Mouse (Mus musculus): Measurements from ENCODE around the gene Slc7a1. TPM values are rescaled to one million over a fixed set of nuclear protein-coding genes. Genes with fewer than 3 reads are reported as not detected.

The Slc7a1 gene
- total and polyA plus RNA-seq, 3 experiments = 20.5 to 78.3 (median 69.5) TPM

GRCm38 (mm10) chr5:148402641-148403040, 2.9 kb upstream of the Slc7a1 start:
- Histone ChIP-seq H3K79me2 (replicated peaks; ENCODE audit: control insufficient read depth, extremely low read depth, insufficient read depth, poor library complexity, severe bottlenecking) (peaks cover 15% of the 10 kb centered on the region), H3K9me3 (replicated peaks; ENCODE audit: low read length) (peaks cover 11% of the 10 kb centered on the region), H3K36me3 (replicated peaks in 1 of 2; ENCODE audit: control insufficient read depth in 1 of 2, insufficient read depth in 1 of 2, low read length in 1 of 2) (peaks cover 0 to 3% of the 10 kb centered on the region in 2 experiments), H3K9ac (ENCODE audit: insufficient read depth, low read depth) (no peak overlapping the region), H3K27ac (ENCODE audit: insufficient read depth, low read depth) (no peak overlapping the region), H3K27me3 (replicated peaks) (no peaks in the 10 kb centered on the region), H3K4me2 (ENCODE audit: insufficient read depth, low read depth, poor library complexity, severe bottlenecking) (no peak overlapping the region), H3K4me1 (ENCODE audit: control insufficient read depth in 1 of 2, insufficient read depth in 2 of 2) (no peaks in the 10 kb centered on the region), H3K4me3 (replicated peaks in 1 of 3; ENCODE audit: low read depth in 2 of 3, low read length in 2 of 3, poor library complexity in 1 of 3) (no peak overlapping the region)
- DNase-seq (ENCODE audit: extremely low read depth) = no peak
- in situ Hi-C loops (cut with MboI; ENCODE audit: low pct_ligation_motif_present, low pct_unique_long_range_greater_than_20kb, low sequenced_read_pairs) = no loop called here
- dilution Hi-C loops (cut with MboI; ENCODE audit: extremely low pct_ligation_motif_present, extremely low pct_unique_long_range_greater_than_20kb, low sequenced_read_pairs) = no loop called here
- TF ChIP-seq UBTF (IDR thresholded peaks at IDR 0.05; ENCODE audit: low read depth, low read length) (no peak), MAZ (IDR thresholded peaks at IDR 0.05; ENCODE audit: low read depth, low read length) (no peak), BHLHE40 (IDR thresholded peaks at IDR 0.05; ENCODE audit: low read depth, low read length) (no peak)

GRCm38 (mm10) chr5:148398766-148399659, 691 bp downstream of the Slc7a1 start:
- Histone ChIP-seq H3K79me2 (replicated peaks; ENCODE audit: control insufficient read depth, extremely low read depth, insufficient read depth, poor library complexity, severe bottlenecking) (peaks cover 51% of the 10 kb centered on the region), H3K36me3 (replicated peaks in 1 of 2; ENCODE audit: control insufficient read depth in 1 of 2, insufficient read depth in 1 of 2, low read length in 1 of 2) (peaks cover 23 to 37% of the 10 kb centered on the region in 2 experiments), H3K4me1 (ENCODE audit: control insufficient read depth in 1 of 2, insufficient read depth in 2 of 2) (peaks cover 14 to 31% of the 10 kb centered on the region in 2 experiments), H3K27ac (ENCODE audit: insufficient read depth, low read depth) (peak overlapping the region; percentile 96), H3K27me3 (replicated peaks) (no peaks in the 10 kb centered on the region), H3K4me2 (ENCODE audit: insufficient read depth, low read depth, poor library complexity, severe bottlenecking) (peak overlapping the region; percentile 94; the same call in 1 of the 2 replicates), H3K9me3 (replicated peaks; ENCODE audit: low read length) (peaks cover 6% of the 10 kb centered on the region), H3K4me3 (replicated peaks in 1 of 3; ENCODE audit: low read depth in 2 of 3, low read length in 2 of 3, poor library complexity in 1 of 3) (peak overlapping the region; percentile 69 to 99 (median 98)), H3K9ac (ENCODE audit: insufficient read depth, low read depth) (peak overlapping the region; percentile 98)
- in situ Hi-C loops (cut with MboI; ENCODE audit: low pct_ligation_motif_present, low pct_unique_long_range_greater_than_20kb, low sequenced_read_pairs) (no loop called here), dilution Hi-C loops (cut with MboI; ENCODE audit: extremely low pct_ligation_motif_present, extremely low pct_unique_long_range_greater_than_20kb, low sequenced_read_pairs) (no loop called here)
- peak; percentile 49 for DNase-seq (ENCODE audit: extremely low read depth)
- no peak for TF ChIP-seq MAFK (IDR thresholded peaks at IDR 0.05; ENCODE audit: insufficient replicate concordance, low read length)
- no peak for TF ChIP-seq ZC3H11A (IDR thresholded peaks at IDR 0.05; ENCODE audit: low read depth, low read length)
- no peak; the same call in 1 of the 2 replicates for TF ChIP-seq HCFC1 (IDR thresholded peaks at IDR 0.05; ENCODE audit: low read depth, low read length)
- peak; percentile 51; the same call in 1 of the 2 replicates for TF ChIP-seq ELF1 (IDR thresholded peaks at IDR 0.05; ENCODE audit: low read depth, low read length)
- TF ChIP-seq ZNF384 (IDR thresholded peaks at IDR 0.05; ENCODE audit: low read depth, low read length) = no peak
- TF ChIP-seq TCF12 (IDR thresholded peaks at IDR 0.05; ENCODE audit: low read depth, low read length) = no peak
- TF ChIP-seq USF1 (IDR thresholded peaks at IDR 0.05; ENCODE audit: low read depth, low read length) = no peak
- no peak for TF ChIP-seq EP300 (IDR thresholded peaks at IDR 0.05; ENCODE audit: low read length)
- no peak for TF ChIP-seq ZKSCAN1 (IDR thresholded peaks at IDR 0.05; ENCODE audit: borderline replicate concordance, low read depth, low read length)
- no peak for TF ChIP-seq RCOR1 (conservative IDR thresholded peaks at IDR 0.05; ENCODE audit: low read depth, low read length)
- no peak for TF ChIP-seq SMC3 (IDR thresholded peaks at IDR 0.05; ENCODE audit: low read depth, low read length)
- TF ChIP-seq MEF2A (IDR thresholded peaks at IDR 0.05; ENCODE audit: borderline replicate concordance, low read depth, low read length) = no peak
- TF ChIP-seq CHD1 (IDR thresholded peaks at IDR 0.05; ENCODE audit: low read depth, low read length) = no peak
- TF ChIP-seq E2F4 (IDR thresholded peaks at IDR 0.05; ENCODE audit: insufficient replicate concordance, low read depth, low read length) = no peak
- no peak for TF ChIP-seq RAD21 (IDR thresholded peaks at IDR 0.05; ENCODE audit: low read depth, low read length)
- peak; percentile 83 for TF ChIP-seq MAX (IDR thresholded peaks at IDR 0.05; ENCODE audit: low read length)
- 0 out of 2 replicates have a peak, but pooled peaks have one; percentile 15 for TF ChIP-seq NRF1 (IDR thresholded peaks at IDR 0.05; ENCODE audit: low read depth, low read length)
- peak; percentile 61 for TF ChIP-seq MYC (IDR thresholded peaks at IDR 0.05; ENCODE audit: low read depth, low read length)
- no peak for TF ChIP-seq GABPA (IDR thresholded peaks at IDR 0.05; ENCODE audit: insufficient replicate concordance, low read depth, low read length)
- no peak for TF ChIP-seq MAZ (IDR thresholded peaks at IDR 0.05; ENCODE audit: low read depth, low read length)
- TF ChIP-seq NELFE (IDR thresholded peaks at IDR 0.05; ENCODE audit: low read depth, low read length) = no peak
- no peak for TF ChIP-seq PAX5 (IDR thresholded peaks at IDR 0.05; ENCODE audit: low read length)
- no peak for TF ChIP-seq CTCF (conservative IDR thresholded peaks at IDR 0.05 in 1 of 2, IDR thresholded peaks at IDR 0.05 in 1 of 2; ENCODE audit: low read depth in 2 of 2, low read length in 2 of 2)
- TF ChIP-seq IRF4 (IDR thresholded peaks at IDR 0.05; ENCODE audit: low read depth, low read length) = 0 out of 2 replicates have a peak, but pooled peaks have one; percentile 1
- TF ChIP-seq SIN3A (IDR thresholded peaks at IDR 0.05; ENCODE audit: low read length) = peak; percentile 49; the same call in 1 of the 2 replicates
- peak; percentile 86 for TF ChIP-seq MXI1 (IDR thresholded peaks at IDR 0.05; ENCODE audit: low read depth, low read length)
- no peak for TF ChIP-seq CHD2 (IDR thresholded peaks at IDR 0.05; ENCODE audit: low read length)
- no peak for TF ChIP-seq POLR2AphosphoS2 (IDR thresholded peaks at IDR 0.05; ENCODE audit: low read depth, low read length)
- TF ChIP-seq JUND (conservative IDR thresholded peaks at IDR 0.05; ENCODE audit: low read depth, low read length) = no peak
